8 mouse cellular contexts compared by ENCODE assay signal in the genomic region with DNA sequence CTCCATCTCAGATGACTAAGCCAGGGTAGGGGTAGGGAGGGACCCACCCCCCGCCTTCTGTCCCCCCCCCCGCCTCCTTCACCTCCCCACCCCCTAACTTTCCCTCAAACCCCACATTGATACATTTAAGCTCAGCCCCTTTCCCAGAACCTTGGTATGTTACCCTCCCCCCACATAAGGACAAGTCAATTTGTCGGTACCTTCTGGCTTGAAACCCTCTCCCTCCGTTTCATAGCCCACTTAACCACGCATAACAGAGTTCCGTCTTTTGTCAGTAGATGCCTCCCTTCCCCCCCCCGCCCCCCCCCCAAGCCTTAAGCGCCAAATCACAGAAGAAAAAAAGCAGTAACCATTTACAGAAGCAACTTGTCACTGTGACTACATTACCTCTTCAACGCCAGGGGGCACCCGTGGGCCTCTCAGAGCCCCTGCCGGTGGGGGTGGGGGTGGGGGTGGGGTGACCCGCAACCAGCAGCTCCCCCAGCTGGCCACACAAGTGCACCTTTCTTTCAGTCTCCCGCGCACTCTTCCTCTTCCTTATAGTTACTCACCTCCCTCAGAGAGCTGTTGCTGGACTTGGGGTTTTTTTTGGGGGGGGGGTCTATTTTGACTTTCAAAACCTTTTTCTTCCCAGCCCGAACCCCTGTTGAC. TPM values are rescaled to one million over a fixed set of nuclear protein-coding genes. Genes with fewer than 3 reads are reported as not detected.
DNase-seq lines count a peak whose midpoint lies in the region; ATAC-seq lines count a peak whose summit lies in the region.

No protein-coding gene starts in this region.

- peak; percentile 23 for DNase-seq in right cerebral cortex, adult 18-20 months
- no peak for DNase-seq in right cerebral cortex, postnatal 36 days (ENCODE audit: low spot score in 2 of 2)
- DNase-seq in cerebellum, adult 11-12 months = peak; percentile 27
- peak; percentile 53 for DNase-seq in forelimb bud, embryonic 11.5 days (ENCODE audit: low read depth, low spot score)
- DNase-seq in induced T-regulatory cell, adult 2 months (ENCODE audit: low read depth) = peak; percentile 86
- peak; percentile 63 for DNase-seq in neural tube, embryonic 11.5 days (ENCODE audit: low spot score)
- DNase-seq in thymus, postnatal 25 days = peak; percentile 70

- 20% methylated on average over 13 of the region's 15 CpGs for WGBS in liver, embryonic 16.5 days (ENCODE audit: insufficient replicate concordance)
- WGBS in neural tube, embryonic 11.5 days = 25% methylated on average over 8 of the region's 15 CpGs

- H3K4me2 ChIP-seq in liver, embryonic 16.5 days (ENCODE audit: low read depth, low read length) = 0 out of 2 replicates have a peak overlapping the region, but pooled peaks have one; percentile 13
- H3K4me2 ChIP-seq in neural tube, embryonic 11.5 days (ENCODE audit: low read depth) = peak overlapping the region; percentile 58; the same call in 1 of the 2 replicates

- H3K27me3 ChIP-seq in liver, embryonic 16.5 days (ENCODE audit: control insufficient read depth, insufficient read depth, low read depth, low read length) = peaks cover 4% of the 10 kb centered on the region; the same call in 1 of the 2 replicates
- H3K27me3 ChIP-seq in neural tube, embryonic 11.5 days (ENCODE audit: control insufficient read depth, insufficient read depth, low read length) = no peaks in the 10 kb centered on the region

- no peaks in the 10 kb centered on the region for H3K9me3 ChIP-seq in liver, embryonic 16.5 days (replicated peaks; ENCODE audit: control insufficient read depth, low read length)
- no peaks in the 10 kb centered on the region for H3K9me3 ChIP-seq in neural tube, embryonic 11.5 days (ENCODE audit: control insufficient read depth, low read length)

- ATAC-seq in liver, embryonic 16.5 days (ENCODE audit: low read depth) = peak; percentile 30; the same call in 1 of the 2 replicates
- ATAC-seq in neural tube, embryonic 11.5 days (ENCODE audit: insufficient read depth, low FRiP score, low TSS enrichment) = peak; percentile 33; the same call in 1 of the 2 replicates

- no peaks in the 10 kb centered on the region for H3K4me1 ChIP-seq in liver, embryonic 16.5 days (ENCODE audit: control insufficient read depth, low read depth, low read length)
- no peaks in the 10 kb centered on the region for H3K4me1 ChIP-seq in neural tube, embryonic 11.5 days (ENCODE audit: control insufficient read depth, insufficient read depth, low read length)

- no peak overlapping the region for H3K27ac ChIP-seq in liver, embryonic 16.5 days (ENCODE audit: low read length)
- no peak overlapping the region for H3K27ac ChIP-seq in neural tube, embryonic 11.5 days (ENCODE audit: low read depth, low read length)

- H3K4me3 ChIP-seq in liver, embryonic 16.5 days (ENCODE audit: low read depth, low read length) = no peak overlapping the region
- peak overlapping the region; percentile 31; the same call in 1 of the 2 replicates for H3K4me3 ChIP-seq in neural tube, embryonic 11.5 days (ENCODE audit: low read depth, low read length)

- H3K9ac ChIP-seq in liver, embryonic 16.5 days (ENCODE audit: low read depth, low read length) = no peak overlapping the region
- H3K9ac ChIP-seq in neural tube, embryonic 11.5 days (ENCODE audit: low read length) = no peak overlapping the region

- no peaks in the 10 kb centered on the region for H3K36me3 ChIP-seq in liver, embryonic 16.5 days (ENCODE audit: control insufficient read depth, insufficient read depth)
- no peaks in the 10 kb centered on the region for H3K36me3 ChIP-seq in neural tube, embryonic 11.5 days (ENCODE audit: control insufficient read depth, insufficient read depth, low read length)

RNA-seq across cellular contexts. Expression of gene Zbtb33, which starts 7.9 kb away (rescaled TPM):
- 0.79 and 0.98 TPM in 2 replicates for polyA plus RNA-seq in liver, embryonic 16.5 days (2015; fragmentation: Nextera tagmentation; extraction: Ambion mirVana)
- polyA plus RNA-seq in neural tube, embryonic 11.5 days (2014; fragmentation: Nextera tagmentation; extraction: Ambion mirVana) = 9.3 and 10.0 TPM in 2 replicates

Comparison
In these comparisons a context has a peak if more than half of its experiments do, and no peak if none do; other contexts are left out.
1. DNase-seq: peak in right cerebral cortex, adult 18-20 months (single experiment), cerebellum, adult 11-12 months (single experiment), forelimb bud, embryonic 11.5 days (single experiment), induced T-regulatory cell, adult 2 months (single experiment), neural tube, embryonic 11.5 days (single experiment) and thymus, postnatal 25 days (single experiment); none in right cerebral cortex, postnatal 36 days (0 of 2).